Mouse (Mus musculus): ENCODE data around the gene Ripor1.

GRCm38 (mm10) chr8:105596362-105597034 lies 8.6 kb upstream of the Ripor1 start:
- TF ChIP-seq CHD2 (IDR thresholded peaks at IDR 0.05; ENCODE audit: low read depth, low read length) (no peak), MAFK (IDR thresholded peaks at IDR 0.05; ENCODE audit: insufficient read depth, low read depth, low read length) (no peak), ZNF384 (IDR thresholded peaks at IDR 0.05; ENCODE audit: low read depth, low read length) (no peak)
